Mouse (Mus musculus) MEL-GATA-1-ER (cell line): ENCODE data around the gene Olfr313.
"Not testable (repeated sequence)": the region's sequence is repeated elsewhere in the genome, so short reads cannot be mapped to it uniquely, and the experiment has no call there.

ENCODE experiments used
- DNase-seq: peaks from one replicate; pipeline ENCODE4 v3.0.0-alpha.2; 2012; ENCODE audit warnings: low read depth; ENCODE audit errors: extremely low read depth

Olfr313 gene

GRCm38 (mm10) chr11:58814700-58815099 is at the start of gene Olfr313:
Gene Olfr313, plus strand, starts transcription at chr11:58815000.
- not testable (repeated sequence) for DNase-seq

- no peak for DNase-seq
These were observed 41.9 kb upstream of the Olfr313 start, which contains the start of gene Olfr315 for GRCm38 (mm10) chr11:58772888-58773287. Gene Olfr315, plus strand, starts transcription at chr11:58773188.

DNA sequence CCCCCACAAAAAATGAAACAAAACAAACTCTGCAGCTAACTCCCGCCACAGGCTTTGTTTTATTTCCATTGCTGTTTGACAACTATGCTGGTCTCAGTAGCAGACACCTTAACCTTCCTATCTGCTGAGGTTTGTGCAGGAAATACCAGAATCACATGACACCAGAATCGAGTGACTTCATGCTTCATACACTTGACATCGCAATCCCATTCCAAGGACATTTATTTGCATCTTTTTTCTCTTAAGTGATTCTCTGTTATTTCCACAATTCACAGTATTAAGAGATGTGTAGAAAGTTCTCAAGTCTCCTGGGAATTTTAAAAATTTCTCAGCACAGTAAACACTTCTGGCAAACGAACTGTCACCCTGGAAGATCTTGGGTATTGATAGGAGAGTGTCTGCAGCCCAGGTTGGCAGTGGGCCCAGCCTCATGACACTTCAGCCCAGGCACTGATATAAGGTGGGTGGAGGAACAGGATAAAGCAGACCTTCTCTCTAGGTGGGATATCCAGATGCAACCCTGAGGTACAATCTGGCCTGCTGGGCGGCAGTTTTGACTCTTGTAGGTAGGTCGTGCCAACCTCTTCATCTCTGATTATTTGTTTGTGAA is 32.2 kb upstream of the Olfr313 start, which contains the start of gene Olfr314:
Gene Olfr314, plus strand, starts transcription at position 473 of the 610 bp plus-strand sequence.
- DNase-seq, result no peak

- DNase-seq, result no peak
These were observed 30.6 kb upstream of the Olfr313 start for GRCm38 (mm10) chr11:58784182-58784581.

DNA sequence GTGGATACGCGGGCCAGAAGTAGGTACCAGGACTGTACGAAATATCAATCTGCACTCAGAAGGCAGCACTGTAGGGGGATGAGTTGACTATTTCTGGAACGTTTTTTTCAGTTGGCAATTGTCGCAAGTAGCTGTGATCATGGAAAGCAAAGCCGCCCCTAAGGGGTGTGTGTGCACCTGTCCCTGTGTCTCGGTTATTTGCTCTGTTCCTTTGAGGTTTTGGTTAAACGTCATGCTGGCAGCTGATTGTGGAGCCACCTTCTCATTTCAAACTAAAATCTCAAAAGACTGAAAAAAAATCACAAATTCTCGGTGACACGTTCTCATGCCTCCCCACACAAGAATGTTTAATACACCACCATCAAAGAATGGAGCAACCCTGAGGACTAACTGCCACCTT is 27.1 kb upstream of the Olfr313 start:
- no peak for DNase-seq

- DNase-seq, result no peak
These were observed 26.5 kb upstream of the Olfr313 start for GRCm38 (mm10) chr11:58788346-58788745.

DNA sequence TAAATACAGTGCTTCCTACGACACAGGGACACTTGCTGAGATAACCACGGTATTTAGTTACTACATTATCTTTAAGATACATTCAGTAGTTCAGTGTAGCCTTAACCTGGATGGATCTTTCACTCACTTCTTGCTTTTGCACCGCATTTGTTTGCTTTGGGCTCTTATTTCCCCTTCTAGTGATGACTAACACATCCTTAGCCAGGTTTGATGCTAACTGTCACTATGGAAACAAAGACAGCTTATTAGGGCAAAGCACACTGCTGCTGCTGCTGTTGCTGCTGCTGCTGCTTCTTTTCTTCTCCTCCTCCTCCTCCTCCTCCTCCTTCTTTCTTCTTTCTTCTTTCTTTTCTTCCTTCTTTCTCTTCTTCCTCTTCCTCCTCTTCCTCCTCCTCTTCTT is 25.3 kb upstream of the Olfr313 start:
- DNase-seq, result no peak

DNA sequence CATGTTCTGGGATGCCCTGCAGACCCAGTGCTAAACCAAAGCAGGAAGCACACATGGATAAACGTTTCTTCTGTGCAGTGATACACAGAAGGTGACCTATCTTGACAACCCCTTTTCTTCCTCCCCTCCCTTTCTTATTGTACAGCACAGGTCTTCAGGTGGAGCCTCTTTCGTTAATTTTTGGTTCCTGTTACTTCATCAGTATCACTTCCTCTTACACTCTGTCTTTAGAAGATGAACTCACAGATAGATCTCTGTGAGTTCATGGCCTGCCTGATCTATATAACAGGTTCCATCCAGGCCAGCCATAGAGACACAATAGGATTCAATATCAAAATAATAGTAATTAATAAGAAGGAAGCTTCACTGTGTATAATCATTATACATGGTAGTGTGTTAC is 24.7 kb upstream of the Olfr313 start:
- DNase-seq, result no peak

GRCm38 (mm10) chr11:58790646-58791045 is 24.2 kb upstream of the Olfr313 start:
- no peak for DNase-seq

- no peak for DNase-seq
These were observed 18.9 kb upstream of the Olfr313 start for GRCm38 (mm10) chr11:58795856-58796255.

- no peak for DNase-seq
These were observed 17.9 kb upstream of the Olfr313 start for GRCm38 (mm10) chr11:58796850-58797249.

DNA sequence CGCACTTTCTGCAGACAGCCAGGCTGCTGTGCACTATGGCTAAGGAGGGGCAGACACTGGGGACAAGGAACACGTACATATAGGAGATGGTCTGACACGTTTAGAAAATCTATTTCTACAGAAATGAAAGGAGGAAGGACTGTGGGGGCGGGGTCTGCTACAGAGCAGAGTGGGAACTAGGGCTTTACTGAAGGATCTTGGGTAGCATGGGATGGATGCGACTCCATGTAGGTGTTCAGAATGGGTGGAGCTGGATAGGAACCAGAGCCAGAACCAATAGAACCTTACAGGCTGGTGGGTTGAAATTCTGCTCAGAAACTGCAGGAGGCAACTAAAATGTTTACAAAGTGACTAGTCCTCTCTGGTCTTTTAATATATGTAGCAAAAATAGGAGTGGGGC is 15.1 kb upstream of the Olfr313 start:
- DNase-seq, result no peak

GRCm38 (mm10) chr11:58801558-58802228 is 13.1 kb upstream of the Olfr313 start, which contains the start of gene Fam183b:
Gene Fam183b, minus strand, starts transcription at chr11:58801960.
- DNase-seq, result no peak

DNA sequence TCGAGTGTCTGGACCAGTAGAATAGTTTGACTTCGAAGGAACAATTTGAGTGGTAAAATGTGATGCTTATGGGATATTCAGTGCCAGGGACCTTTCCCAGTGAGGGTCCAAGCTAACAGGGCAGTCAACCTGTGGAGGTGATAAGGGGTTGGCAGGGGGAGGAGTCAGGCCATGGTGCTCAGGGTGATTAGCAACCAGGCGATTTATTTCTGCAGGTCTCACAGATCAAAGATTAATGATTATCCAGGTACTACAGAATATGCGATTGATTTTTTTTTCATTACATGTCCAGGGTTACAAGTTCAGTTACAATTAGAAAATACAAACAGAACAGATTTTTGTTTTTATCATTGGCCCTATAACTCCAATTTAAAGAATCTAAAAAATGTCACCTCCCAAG is 10.9 kb upstream of the Olfr313 start:
- DNase-seq, result no peak

DNA sequence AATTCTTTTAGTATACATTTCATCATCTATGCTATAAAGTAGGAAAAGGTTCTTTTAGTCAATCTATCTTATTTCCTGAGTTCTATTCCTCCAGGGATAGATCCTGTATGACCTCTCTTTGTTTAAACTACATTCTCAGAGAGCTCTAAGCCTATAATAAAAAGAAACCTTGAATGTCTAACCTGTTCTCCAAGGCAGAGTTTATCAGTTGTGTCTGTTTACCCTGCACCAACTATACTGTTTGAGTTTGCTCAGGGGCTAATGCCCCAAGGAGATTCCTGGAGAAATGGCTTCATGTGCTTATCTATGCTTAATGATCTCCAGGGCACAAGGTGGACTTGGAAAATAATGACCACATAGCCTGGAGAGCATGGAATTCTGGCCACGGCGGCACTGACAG is 10.4 kb upstream of the Olfr313 start:
- no peak for DNase-seq

DNA sequence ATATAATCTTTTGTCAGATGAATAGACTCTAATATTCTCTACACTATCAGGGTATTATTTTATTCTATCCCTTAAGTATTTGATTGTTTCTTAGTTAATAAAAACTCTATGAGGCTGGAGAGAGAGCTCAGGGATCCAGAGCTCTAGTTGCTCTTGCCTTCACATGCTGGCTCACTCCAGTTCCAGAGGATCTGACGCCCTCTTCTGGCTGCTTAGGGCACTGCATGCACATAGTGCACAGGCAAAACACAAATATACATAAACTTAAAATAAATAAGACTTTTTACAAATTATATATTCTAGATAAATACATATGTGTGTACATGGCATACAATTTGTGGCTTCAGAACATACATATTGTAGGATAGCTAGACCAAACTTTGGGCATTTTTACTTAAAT is 2.8 kb upstream of the Olfr313 start:
- no peak for DNase-seq

GRCm38 (mm10) chr11:58815676-58816075 is 876 bp downstream of the Olfr313 start:
- DNase-seq, result no peak

GRCm38 (mm10) chr11:58828937-58829336 is 14.1 kb downstream of the Olfr313 start, which contains the start of gene Olfr312:
Gene Olfr312, plus strand, starts transcription at chr11:58829237.
- DNase-seq, result not testable (repeated sequence)

DNA sequence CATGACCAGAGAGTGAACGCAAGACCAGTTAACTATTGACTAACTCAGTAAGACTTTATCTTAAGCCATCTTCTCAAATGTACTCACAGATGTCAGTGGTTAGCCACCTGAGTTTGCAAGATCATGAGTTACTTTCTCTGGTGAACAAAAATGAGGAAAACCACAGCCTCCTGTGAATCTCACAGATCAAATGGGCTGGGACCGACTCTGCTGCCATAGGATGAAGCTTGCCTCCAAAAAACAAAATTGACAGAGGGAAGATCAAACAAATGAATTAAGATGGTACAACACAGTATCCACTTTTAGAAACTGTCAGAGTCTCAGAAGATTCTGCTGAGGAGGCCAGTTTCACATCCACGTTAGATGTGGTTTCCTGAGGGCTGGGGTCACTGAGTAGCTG is 15.0 kb downstream of the Olfr313 start:
- DNase-seq, result no peak

GRCm38 (mm10) chr11:58832541-58832940 is 17.7 kb downstream of the Olfr313 start:
- not testable (repeated sequence) for DNase-seq

DNA sequence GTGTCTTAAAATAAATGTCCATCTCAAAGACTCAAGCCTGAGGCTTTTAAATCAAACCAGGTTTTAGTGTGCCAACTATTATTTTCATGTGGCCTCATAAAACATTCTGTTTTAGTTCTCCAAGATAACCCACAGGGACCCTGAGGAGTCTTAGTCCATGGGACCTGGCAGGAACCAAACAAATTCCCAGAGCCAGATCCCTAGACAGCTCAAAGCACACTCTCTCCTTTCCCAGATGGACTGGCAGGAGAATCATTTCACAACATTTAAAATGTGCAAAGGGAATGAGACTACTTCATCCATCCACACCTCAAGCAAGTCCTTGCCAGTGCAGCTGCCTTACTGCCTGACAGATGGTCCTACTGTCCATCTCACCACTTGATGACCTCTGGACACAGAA is 24.2 kb downstream of the Olfr313 start, which contains the start of gene Olfr311:
Gene Olfr311, plus strand, starts transcription at position 301 of the 400 bp plus-strand sequence.
- DNase-seq, result not testable (repeated sequence)

DNA sequence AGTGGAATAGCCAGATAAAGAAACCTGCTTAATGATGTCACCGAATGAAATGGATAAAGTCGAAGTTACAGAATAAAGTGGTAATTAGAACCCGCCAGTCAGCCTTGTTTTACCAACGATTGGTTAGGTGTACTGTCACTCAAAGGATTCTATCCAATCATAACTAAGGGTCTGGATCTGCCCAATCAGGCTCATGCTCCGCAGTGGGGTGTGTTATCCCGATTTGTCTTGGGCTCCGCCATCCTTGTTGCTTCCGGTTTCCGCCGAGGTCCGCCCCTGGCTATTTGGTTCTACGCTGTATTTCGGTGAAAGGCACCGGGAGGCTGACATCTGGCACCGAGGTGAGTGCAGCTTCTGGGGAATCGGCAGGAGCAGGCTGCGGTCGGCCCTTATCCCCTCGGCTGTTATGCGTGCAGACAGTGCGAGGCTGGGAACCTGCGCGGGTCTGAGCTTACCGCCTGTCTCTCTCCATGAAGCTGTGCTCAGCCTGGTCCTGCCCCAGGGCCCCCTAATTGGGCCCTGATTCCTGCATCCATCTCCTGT is 32.2 kb downstream of the Olfr313 start, which contains the start of gene Gm12258:
Gene Gm12258, plus strand, starts transcription at position 240 of the 543 bp plus-strand sequence.
- DNase-seq, result peak; percentile 99
